Mouse (Mus musculus): Measurements from ENCODE around the gene 1700086D15Rik. TPM values are rescaled to one million over a fixed set of nuclear protein-coding genes. Genes with fewer than 3 reads are reported as not detected.

Gene 1700086D15Rik
- polyA plus RNA-seq, 1 experiment from 2014 or later = 0.22 TPM

GRCm38 (mm10) chr11:65129110-65129509 lies 30.6 kb downstream of the 1700086D15Rik start:
- Histone ChIP-seq H3K27me3 (no peaks in the 10 kb centered on the region), H3K4me1 (peaks cover 8% of the 10 kb centered on the region), H3K9me3 (no peaks in the 10 kb centered on the region), H3K27ac (no peak overlapping the region), H3K9ac (no peak overlapping the region), H3K36me3 (no peaks in the 10 kb centered on the region), H3K4me3 (no peak overlapping the region), H3K4me2 (no peak overlapping the region)
- no peak for ATAC-seq (ENCODE audit: borderline replicate concordance, extremely low read depth, low FRiP score, low TSS enrichment)
- WGBS = 80% methylated on average over 4 of the region's 4 CpGs

GRCm38 (mm10) chr11:65128666-65129065 lies 31.0 kb downstream of the 1700086D15Rik start:
- Histone ChIP-seq H3K36me3 (no peaks in the 10 kb centered on the region), H3K4me2 (no peak overlapping the region), H3K27me3 (no peaks in the 10 kb centered on the region), H3K4me3 (no peak overlapping the region), H3K9me3 (no peaks in the 10 kb centered on the region), H3K9ac (no peak overlapping the region), H3K4me1 (peaks cover 8% of the 10 kb centered on the region), H3K27ac (no peak overlapping the region)
- 79% methylated on average over 4 of the region's 4 CpGs for whole genome bisulfite sequencing
- no peak for ATAC-seq (ENCODE audit: borderline replicate concordance, extremely low read depth, low FRiP score, low TSS enrichment)

GRCm38 (mm10) chr11:65126566-65126965 lies 33.1 kb downstream of the 1700086D15Rik start:
- H3K4me2 ChIP-seq = no peak overlapping the region
- no peaks in the 10 kb centered on the region for H3K36me3 ChIP-seq
- no peak overlapping the region for H3K27ac ChIP-seq
- WGBS = 66% methylated on average over 9 of the region's 9 CpGs
- peaks cover 8% of the 10 kb centered on the region for H3K4me1 ChIP-seq
- no peak for ATAC-seq (ENCODE audit: borderline replicate concordance, extremely low read depth, low FRiP score, low TSS enrichment)
- no peak overlapping the region for H3K9ac ChIP-seq
- H3K27me3 ChIP-seq = no peaks in the 10 kb centered on the region
- no peaks in the 10 kb centered on the region for H3K9me3 ChIP-seq
- no peak overlapping the region for H3K4me3 ChIP-seq

- H3K4me2 ChIP-seq = no peak overlapping the region
- no peak overlapping the region for H3K4me3 ChIP-seq
- H3K4me1 ChIP-seq = peaks cover 8% of the 10 kb centered on the region
- no peaks in the 10 kb centered on the region for H3K36me3 ChIP-seq
- no peaks in the 10 kb centered on the region for H3K9me3 ChIP-seq
- WGBS = 38% methylated on average over 8 of the region's 8 CpGs
- H3K27ac ChIP-seq = no peak overlapping the region
- H3K27me3 ChIP-seq = no peaks in the 10 kb centered on the region
- no peak overlapping the region for H3K9ac ChIP-seq
- peak; percentile 76 for ATAC-seq (ENCODE audit: borderline replicate concordance, extremely low read depth, low FRiP score, low TSS enrichment)
Observed at GRCm38 (mm10) chr11:65124913-65125418, 34.7 kb downstream of the 1700086D15Rik start.

GRCm38 (mm10) chr11:65120276-65120675 lies 39.4 kb downstream of the 1700086D15Rik start:
- H3K9ac ChIP-seq = no peak overlapping the region
- no peak overlapping the region for H3K4me2 ChIP-seq
- H3K4me3 ChIP-seq = no peak overlapping the region
- no peaks in the 10 kb centered on the region for H3K36me3 ChIP-seq
- 86% methylated on average over 4 of the region's 4 CpGs for WGBS
- H3K27me3 ChIP-seq = no peaks in the 10 kb centered on the region
- peaks cover 6% of the 10 kb centered on the region for H3K4me1 ChIP-seq
- H3K9me3 ChIP-seq = no peaks in the 10 kb centered on the region
- no peak for ATAC-seq (ENCODE audit: borderline replicate concordance, extremely low read depth, low FRiP score, low TSS enrichment)
- H3K27ac ChIP-seq = no peak overlapping the region

- Histone ChIP-seq H3K9me3 (no peaks in the 10 kb centered on the region), H3K4me2 (no peak overlapping the region), H3K27me3 (no peaks in the 10 kb centered on the region), H3K4me1 (peaks cover 10% of the 10 kb centered on the region; the same call in 1 of the 2 replicates), H3K36me3 (no peaks in the 10 kb centered on the region), H3K9ac (no peak overlapping the region), H3K27ac (no peak overlapping the region), H3K4me3 (no peak overlapping the region)
- ATAC-seq (ENCODE audit: borderline replicate concordance, extremely low read depth, low FRiP score, low TSS enrichment) = no peak
- 73% methylated on average over 6 of the region's 6 CpGs for WGBS
Observed at GRCm38 (mm10) chr11:65115811-65116210, 43.9 kb downstream of the 1700086D15Rik start.

GRCm38 (mm10) chr11:65112086-65112485 lies 47.6 kb downstream of the 1700086D15Rik start:
- Histone ChIP-seq H3K27me3 (no peaks in the 10 kb centered on the region), H3K4me1 (peaks cover 18% of the 10 kb centered on the region), H3K36me3 (no peaks in the 10 kb centered on the region), H3K27ac (no peak overlapping the region), H3K4me2 (no peak overlapping the region), H3K9ac (no peak overlapping the region), H3K4me3 (no peak overlapping the region), H3K9me3 (no peaks in the 10 kb centered on the region)
- 38% methylated on average over 4 of the region's 4 CpGs for WGBS
- ATAC-seq (ENCODE audit: borderline replicate concordance, extremely low read depth, low FRiP score, low TSS enrichment) = no peak

GRCm38 (mm10) chr11:65111651-65112050 lies 48.0 kb downstream of the 1700086D15Rik start:
- H3K27ac ChIP-seq = no peak overlapping the region
- H3K9me3 ChIP-seq = no peaks in the 10 kb centered on the region
- no peaks in the 10 kb centered on the region for H3K36me3 ChIP-seq
- H3K4me2 ChIP-seq = no peak overlapping the region
- WGBS = 47% methylated on average over 5 of the region's 5 CpGs
- H3K27me3 ChIP-seq = no peaks in the 10 kb centered on the region
- no peak overlapping the region for H3K9ac ChIP-seq
- no peak overlapping the region for H3K4me3 ChIP-seq
- H3K4me1 ChIP-seq = peaks cover 18% of the 10 kb centered on the region
- ATAC-seq (ENCODE audit: borderline replicate concordance, extremely low read depth, low FRiP score, low TSS enrichment) = no peak

GRCm38 (mm10) chr11:65110058-65110457 lies 49.6 kb downstream of the 1700086D15Rik start:
- 74% methylated on average over 10 of the region's 10 CpGs for WGBS
- Histone ChIP-seq H3K4me3 (no peak overlapping the region), H3K27ac (no peak overlapping the region), H3K9me3 (no peaks in the 10 kb centered on the region), H3K4me1 (peaks cover 18% of the 10 kb centered on the region), H3K27me3 (no peaks in the 10 kb centered on the region), H3K9ac (no peak overlapping the region), H3K4me2 (no peak overlapping the region), H3K36me3 (no peaks in the 10 kb centered on the region)
- ATAC-seq (ENCODE audit: borderline replicate concordance, extremely low read depth, low FRiP score, low TSS enrichment) = no peak

- peaks cover 18% of the 10 kb centered on the region for H3K4me1 ChIP-seq
- no peaks in the 10 kb centered on the region for H3K36me3 ChIP-seq
- ATAC-seq (ENCODE audit: borderline replicate concordance, extremely low read depth, low FRiP score, low TSS enrichment) = peak; percentile 42
- H3K9me3 ChIP-seq = no peaks in the 10 kb centered on the region
- H3K9ac ChIP-seq = no peak overlapping the region
- WGBS = 54% methylated on average over 5 of the region's 5 CpGs
- no peaks in the 10 kb centered on the region for H3K27me3 ChIP-seq
- no peak overlapping the region for H3K4me3 ChIP-seq
- no peak overlapping the region for H3K27ac ChIP-seq
- H3K4me2 ChIP-seq = no peak overlapping the region
Observed at GRCm38 (mm10) chr11:65107734-65108171, 51.9 kb downstream of the 1700086D15Rik start.

GRCm38 (mm10) chr11:65107151-65107550 lies 52.5 kb downstream of the 1700086D15Rik start:
- no peak for ATAC-seq (ENCODE audit: borderline replicate concordance, extremely low read depth, low FRiP score, low TSS enrichment)
- WGBS = 69% methylated on average over 4 of the region's 4 CpGs
- no peak overlapping the region for H3K27ac ChIP-seq

GRCm38 (mm10) chr11:65104076-65104475 lies 55.6 kb downstream of the 1700086D15Rik start:
- Histone ChIP-seq H3K4me3 (no peak overlapping the region), H3K4me2 (no peak overlapping the region), H3K27me3 (no peaks in the 10 kb centered on the region), H3K9ac (no peak overlapping the region), H3K9me3 (no peaks in the 10 kb centered on the region), H3K4me1 (peaks cover 9% of the 10 kb centered on the region; the same call in 1 of the 2 replicates), H3K27ac (no peak overlapping the region), H3K36me3 (no peaks in the 10 kb centered on the region)
- ATAC-seq (ENCODE audit: borderline replicate concordance, extremely low read depth, low FRiP score, low TSS enrichment) = no peak
- 86% methylated on average over 3 of the region's 3 CpGs for WGBS

More at GRCm38 (mm10) chr11:65107151-65107550, 52.5 kb downstream of the 1700086D15Rik start:
- Histone ChIP-seq H3K4me2 (no peak overlapping the region), H3K9me3 (no peaks in the 10 kb centered on the region), H3K4me3 (no peak overlapping the region), H3K9ac (no peak overlapping the region), H3K36me3 (no peaks in the 10 kb centered on the region), H3K27me3 (no peaks in the 10 kb centered on the region), H3K4me1 (peaks cover 18% of the 10 kb centered on the region)
